Mouse (Mus musculus): ENCODE results near the gene Creld2. TPM values are rescaled to one million over a fixed set of nuclear protein-coding genes. Genes with fewer than 3 reads are reported as not detected.

Gene Creld2
- polyA plus RNA-seq, 1 experiment from 2014 or later = 59.6 TPM

- Histone ChIP-seq H3K9ac (replicated peaks; ENCODE audit: low read depth, low read length) (no peak overlapping the region), H3K27ac (ENCODE audit: low read length) (no peak overlapping the region)
- WGBS = 82% methylated on average over 14 of the region's 14 CpGs
These were observed 45.6 kb downstream of the Creld2 start for GRCm38 (mm10) chr15:88865061-88865460.

DNA sequence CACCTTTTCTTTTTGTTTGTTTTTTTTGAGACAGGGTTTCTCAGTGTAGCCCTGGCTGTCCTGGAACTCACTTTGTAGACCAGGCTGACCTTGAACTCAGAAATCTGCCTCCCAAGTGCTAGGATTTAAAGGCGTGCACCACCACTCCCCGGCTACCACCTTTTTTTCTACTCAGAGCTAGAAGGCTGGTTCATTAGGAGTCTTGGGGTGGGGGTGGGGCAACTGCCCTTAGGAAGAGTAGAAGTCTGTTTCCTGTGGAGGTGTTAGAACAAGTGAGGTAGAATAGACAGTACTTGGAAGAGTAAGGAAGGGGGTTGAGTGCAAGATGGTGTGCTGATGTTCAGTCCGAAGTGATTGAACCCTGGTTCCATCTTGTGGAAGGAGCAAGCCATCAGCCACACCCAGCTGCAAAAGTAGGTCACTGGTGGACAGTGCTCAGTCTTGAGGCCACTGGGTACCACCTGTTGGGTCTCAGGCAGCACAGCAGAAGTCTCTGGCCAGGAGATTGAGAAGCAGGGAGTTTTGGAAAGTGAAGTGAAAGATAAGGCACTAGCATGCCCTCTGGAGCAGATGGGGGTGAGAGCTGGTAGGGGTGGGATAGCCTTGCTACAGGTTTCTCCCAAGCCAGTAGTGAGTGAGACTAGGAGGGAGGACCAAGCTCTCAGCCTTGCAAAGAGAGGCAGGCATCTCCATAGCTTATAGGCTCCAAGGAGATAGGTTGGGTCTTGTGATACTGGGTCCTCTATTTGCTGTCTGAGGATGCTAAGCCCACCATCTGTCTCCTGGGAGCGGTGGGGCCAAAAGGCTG is 46.6 kb downstream of the Creld2 start:
- H3K9ac ChIP-seq (replicated peaks; ENCODE audit: low read depth, low read length) = no peak overlapping the region
- peak overlapping the region; percentile 21; the same call in 1 of the 2 replicates for H3K27ac ChIP-seq (ENCODE audit: low read length)
- peaks cover 33% of the 10 kb centered on the region for H3K4me1 ChIP-seq (ENCODE audit: control insufficient read depth, insufficient read depth, low read length)
- peaks cover 26% of the 10 kb centered on the region for H3K36me3 ChIP-seq (ENCODE audit: control insufficient read depth, insufficient read depth, low read length)
- ATAC-seq (ENCODE audit: insufficient number of reproducible peaks, insufficient read depth, low FRiP score, low read depth) = no peak
- 66% methylated on average over 4 of the region's 4 CpGs for WGBS
- no peaks in the 10 kb centered on the region for H3K27me3 ChIP-seq (ENCODE audit: control insufficient read depth, insufficient read depth, low read length)
- no peaks in the 10 kb centered on the region for H3K9me3 ChIP-seq (ENCODE audit: control insufficient read depth, low read depth, low read length)
- no peak overlapping the region for H3K4me2 ChIP-seq (replicated peaks; ENCODE audit: low read depth, low read length)
- H3K4me3 ChIP-seq (ENCODE audit: low read depth, low read length) = no peak overlapping the region

More at GRCm38 (mm10) chr15:88865061-88865460, 45.6 kb downstream of the Creld2 start:
- Histone ChIP-seq H3K4me3 (ENCODE audit: low read depth, low read length) (peak overlapping the region; percentile 94; the same call in 1 of the 2 replicates), H3K27me3 (ENCODE audit: control insufficient read depth, insufficient read depth, low read length) (no peaks in the 10 kb centered on the region), H3K9me3 (ENCODE audit: control insufficient read depth, low read depth, low read length) (no peaks in the 10 kb centered on the region), H3K4me1 (ENCODE audit: control insufficient read depth, insufficient read depth, low read length) (peaks cover 33% of the 10 kb centered on the region), H3K4me2 (replicated peaks; ENCODE audit: low read depth, low read length) (peak overlapping the region; percentile 93), H3K36me3 (ENCODE audit: control insufficient read depth, insufficient read depth, low read length) (peaks cover 26% of the 10 kb centered on the region)
- ATAC-seq (ENCODE audit: insufficient number of reproducible peaks, insufficient read depth, low FRiP score, low read depth) = no peak

DNA sequence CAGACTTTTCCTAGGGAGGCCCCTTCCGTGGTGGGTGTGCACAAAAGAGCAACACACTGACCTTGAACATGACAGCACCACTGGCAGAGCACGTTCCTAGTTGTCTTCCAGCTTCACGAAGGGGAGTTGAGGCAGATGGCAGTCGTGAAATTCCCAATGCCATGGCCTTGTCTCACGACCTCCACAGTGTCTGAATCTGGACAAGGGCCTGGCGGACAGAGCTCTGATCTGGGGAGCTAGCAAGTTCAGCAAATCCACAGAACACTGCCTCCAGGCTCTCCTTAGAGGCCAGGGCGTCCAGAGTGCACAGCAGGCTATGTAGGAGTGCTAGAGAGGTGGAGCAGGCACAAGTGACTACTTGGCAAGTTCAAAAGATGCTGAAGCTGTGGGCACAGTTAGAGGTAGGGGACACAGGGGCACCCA is 47.5 kb downstream of the Creld2 start:
- H3K36me3 ChIP-seq (ENCODE audit: control insufficient read depth, insufficient read depth, low read length) = peaks cover 26% of the 10 kb centered on the region
- no peak overlapping the region for H3K4me2 ChIP-seq (replicated peaks; ENCODE audit: low read depth, low read length)
- 42% methylated on average over 7 of the region's 7 CpGs for WGBS
- no peak for ATAC-seq (ENCODE audit: insufficient number of reproducible peaks, insufficient read depth, low FRiP score, low read depth)
- no peaks in the 10 kb centered on the region for H3K27me3 ChIP-seq (ENCODE audit: control insufficient read depth, insufficient read depth, low read length)
- H3K4me1 ChIP-seq (ENCODE audit: control insufficient read depth, insufficient read depth, low read length) = peaks cover 33% of the 10 kb centered on the region
- H3K4me3 ChIP-seq (ENCODE audit: low read depth, low read length) = no peak overlapping the region
- H3K27ac ChIP-seq (ENCODE audit: low read length) = peak overlapping the region; percentile 44; the same call in 1 of the 2 replicates
- H3K9ac ChIP-seq (replicated peaks; ENCODE audit: low read depth, low read length) = no peak overlapping the region
- H3K9me3 ChIP-seq (ENCODE audit: control insufficient read depth, low read depth, low read length) = no peaks in the 10 kb centered on the region

DNA sequence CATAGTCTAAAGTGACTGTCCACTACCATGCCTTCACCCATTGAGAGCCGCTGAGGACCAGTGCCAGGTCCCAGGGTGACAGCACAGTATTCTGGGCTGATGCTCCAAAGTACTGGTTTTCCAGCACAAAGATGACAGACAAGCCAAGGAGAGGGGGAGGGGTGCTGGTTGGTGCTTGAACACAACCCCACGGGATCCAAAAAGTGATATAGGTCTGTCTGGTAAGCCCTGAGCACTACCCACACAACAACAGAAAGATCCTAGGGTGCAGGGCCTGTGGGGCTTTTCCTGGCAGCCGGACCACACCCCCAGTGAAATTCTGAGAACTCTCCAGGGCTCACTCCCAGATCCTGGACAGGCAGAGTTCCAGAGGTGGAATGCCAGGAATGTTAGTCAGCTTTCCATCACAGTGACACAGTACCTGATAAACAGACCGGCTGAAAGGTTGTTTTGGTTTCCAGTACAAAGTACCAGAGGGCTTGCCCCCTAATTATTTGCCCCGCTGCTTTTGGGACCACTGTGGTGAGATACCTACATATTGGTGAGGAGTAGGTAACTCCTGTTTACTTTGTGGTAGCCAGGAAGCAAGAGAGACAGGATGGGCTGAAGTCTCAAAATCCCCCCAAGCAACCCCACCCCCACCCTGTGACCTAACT is 48.0 kb downstream of the Creld2 start:
- Histone ChIP-seq H3K27ac (ENCODE audit: low read length) (peak overlapping the region; percentile 44), H3K4me2 (replicated peaks; ENCODE audit: low read depth, low read length) (no peak overlapping the region), H3K9me3 (ENCODE audit: control insufficient read depth, low read depth, low read length) (no peaks in the 10 kb centered on the region), H3K9ac (replicated peaks; ENCODE audit: low read depth, low read length) (no peak overlapping the region), H3K27me3 (ENCODE audit: control insufficient read depth, insufficient read depth, low read length) (no peaks in the 10 kb centered on the region), H3K4me1 (ENCODE audit: control insufficient read depth, insufficient read depth, low read length) (peaks cover 33% of the 10 kb centered on the region), H3K4me3 (ENCODE audit: low read depth, low read length) (no peak overlapping the region), H3K36me3 (ENCODE audit: control insufficient read depth, insufficient read depth, low read length) (peaks cover 26% of the 10 kb centered on the region)
- 17% methylated on average over 5 of the region's 5 CpGs for WGBS
- ATAC-seq (ENCODE audit: insufficient number of reproducible peaks, insufficient read depth, low FRiP score, low read depth) = no peak

GRCm38 (mm10) chr15:88868024-88868742 is 48.7 kb downstream of the Creld2 start:
- H3K36me3 ChIP-seq (ENCODE audit: control insufficient read depth, insufficient read depth, low read length) = peaks cover 26% of the 10 kb centered on the region
- no peaks in the 10 kb centered on the region for H3K9me3 ChIP-seq (ENCODE audit: control insufficient read depth, low read depth, low read length)
- 71% methylated on average over 6 of the region's 6 CpGs for WGBS
- no peak overlapping the region for H3K4me3 ChIP-seq (ENCODE audit: low read depth, low read length)
- H3K4me1 ChIP-seq (ENCODE audit: control insufficient read depth, insufficient read depth, low read length) = peaks cover 33% of the 10 kb centered on the region
- peak overlapping the region; percentile 44; the same call in 1 of the 2 replicates for H3K27ac ChIP-seq (ENCODE audit: low read length)
- no peaks in the 10 kb centered on the region for H3K27me3 ChIP-seq (ENCODE audit: control insufficient read depth, insufficient read depth, low read length)
- ATAC-seq (ENCODE audit: insufficient number of reproducible peaks, insufficient read depth, low FRiP score, low read depth) = no peak
- H3K4me2 ChIP-seq (replicated peaks; ENCODE audit: low read depth, low read length) = no peak overlapping the region
- no peak overlapping the region for H3K9ac ChIP-seq (replicated peaks; ENCODE audit: low read depth, low read length)

DNA sequence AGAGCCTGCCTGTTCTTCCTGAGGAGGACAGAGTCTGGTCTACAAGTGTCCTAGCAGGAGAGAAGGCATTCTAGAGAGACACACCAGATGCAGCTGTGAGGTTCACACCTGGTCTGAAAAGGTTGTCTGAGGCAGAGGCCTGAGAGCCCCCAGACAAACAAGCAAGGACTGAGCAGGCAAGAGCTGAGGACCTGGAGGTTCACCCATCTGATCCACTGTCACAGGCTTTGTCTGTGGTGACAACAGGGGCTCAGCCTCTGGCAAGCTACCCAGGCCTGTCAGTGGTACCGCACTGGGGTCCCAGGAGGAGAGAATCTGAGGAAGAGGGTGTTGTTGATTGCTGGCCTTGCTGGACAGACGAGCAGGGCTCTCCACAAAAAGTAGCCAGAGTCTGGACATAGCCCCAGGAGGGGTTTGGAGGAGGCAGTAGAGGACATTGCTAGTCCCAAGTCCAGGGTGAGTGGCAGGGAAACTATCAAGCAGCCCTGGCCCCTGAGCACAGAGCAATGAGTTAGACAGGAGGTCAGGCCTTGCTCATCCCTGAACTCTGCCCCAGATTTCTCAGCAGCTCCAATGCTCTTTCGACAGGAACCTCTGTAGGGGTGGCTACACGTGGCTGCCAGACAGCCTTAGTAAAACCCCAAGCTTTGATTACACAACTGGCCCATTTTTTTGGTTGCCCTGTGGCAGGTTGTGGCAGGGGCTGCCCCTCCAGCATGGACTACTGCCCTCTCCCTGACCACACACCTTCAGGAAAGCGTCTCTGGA is 51.2 kb downstream of the Creld2 start:
- 66% methylated on average over 5 of the region's 5 CpGs for WGBS
- Histone ChIP-seq H3K4me3 (ENCODE audit: low read depth, low read length) (no peak overlapping the region), H3K36me3 (ENCODE audit: control insufficient read depth, insufficient read depth, low read length) (peaks cover 12% of the 10 kb centered on the region), H3K4me1 (ENCODE audit: control insufficient read depth, insufficient read depth, low read length) (peaks cover 19% of the 10 kb centered on the region), H3K4me2 (replicated peaks; ENCODE audit: low read depth, low read length) (no peak overlapping the region), H3K9ac (replicated peaks; ENCODE audit: low read depth, low read length) (no peak overlapping the region), H3K27me3 (ENCODE audit: control insufficient read depth, insufficient read depth, low read length) (no peaks in the 10 kb centered on the region), H3K9me3 (ENCODE audit: control insufficient read depth, low read depth, low read length) (no peaks in the 10 kb centered on the region), H3K27ac (ENCODE audit: low read length) (no peak overlapping the region)
- no peak for ATAC-seq (ENCODE audit: insufficient number of reproducible peaks, insufficient read depth, low FRiP score, low read depth)

GRCm38 (mm10) chr15:88874061-88874460 is 54.6 kb downstream of the Creld2 start:
- no peak for ATAC-seq (ENCODE audit: insufficient number of reproducible peaks, insufficient read depth, low FRiP score, low read depth)
- 86% methylated on average over 3 of the region's 3 CpGs for WGBS
- Histone ChIP-seq H3K4me1 (ENCODE audit: control insufficient read depth, insufficient read depth, low read length) (no peaks in the 10 kb centered on the region), H3K27ac (ENCODE audit: low read length) (no peak overlapping the region), H3K9me3 (ENCODE audit: control insufficient read depth, low read depth, low read length) (no peaks in the 10 kb centered on the region), H3K27me3 (ENCODE audit: control insufficient read depth, insufficient read depth, low read length) (no peaks in the 10 kb centered on the region), H3K9ac (replicated peaks; ENCODE audit: low read depth, low read length) (no peak overlapping the region), H3K36me3 (ENCODE audit: control insufficient read depth, insufficient read depth, low read length) (no peaks in the 10 kb centered on the region), H3K4me2 (replicated peaks; ENCODE audit: low read depth, low read length) (no peak overlapping the region), H3K4me3 (ENCODE audit: low read depth, low read length) (no peak overlapping the region)

GRCm38 (mm10) chr15:88874477-88874876 is 55.0 kb downstream of the Creld2 start:
- 83% methylated on average over 6 of the region's 6 CpGs for WGBS
- H3K9me3 ChIP-seq (ENCODE audit: control insufficient read depth, low read depth, low read length) = no peaks in the 10 kb centered on the region

More at GRCm38 (mm10) chr15:88874477-88874876, 55.0 kb downstream of the Creld2 start:
- H3K9ac ChIP-seq (replicated peaks; ENCODE audit: low read depth, low read length) = no peak overlapping the region
- no peaks in the 10 kb centered on the region for H3K27me3 ChIP-seq (ENCODE audit: control insufficient read depth, insufficient read depth, low read length)
- no peaks in the 10 kb centered on the region for H3K4me1 ChIP-seq (ENCODE audit: control insufficient read depth, insufficient read depth, low read length)
- no peak for ATAC-seq (ENCODE audit: insufficient number of reproducible peaks, insufficient read depth, low FRiP score, low read depth)
- no peak overlapping the region for H3K4me2 ChIP-seq (replicated peaks; ENCODE audit: low read depth, low read length)
- H3K27ac ChIP-seq (ENCODE audit: low read length) = no peak overlapping the region
- no peak overlapping the region for H3K4me3 ChIP-seq (ENCODE audit: low read depth, low read length)
- no peaks in the 10 kb centered on the region for H3K36me3 ChIP-seq (ENCODE audit: control insufficient read depth, insufficient read depth, low read length)

Data from stomach, embryonic 14.5 days (tissue).